Mouse (Mus musculus): ENCODE measurements around the gene Plk5. TPM values are rescaled to one million over a fixed set of nuclear protein-coding genes. Genes with fewer than 3 reads are reported as not detected.

Plk5 gene
- total and polyA plus RNA-seq, 3 experiments = not detected

DNA sequence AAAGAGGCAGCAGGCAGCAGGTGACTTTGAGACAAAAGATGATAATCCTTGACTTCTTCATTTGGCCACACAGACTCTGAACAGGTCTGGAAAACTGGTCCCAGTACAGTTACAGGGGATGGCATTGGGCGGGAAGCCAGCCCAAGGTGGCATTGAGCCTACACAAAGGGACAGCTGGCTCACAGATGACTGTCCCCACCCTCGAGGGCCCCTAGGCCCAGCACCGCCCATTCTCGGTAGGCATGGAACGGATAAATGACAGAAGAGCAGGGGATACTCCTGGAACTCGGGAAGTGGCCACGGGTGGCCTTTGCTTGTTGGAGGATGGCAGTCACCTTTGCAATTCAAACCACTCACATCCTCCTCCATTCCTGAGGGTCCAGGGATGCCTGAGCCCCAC is 29.1 kb downstream of the Plk5 start:
- no peak for DNase-seq (ENCODE audit: extremely low read depth)
- peaks cover 17 to 50% of the 10 kb centered on the region in 2 experiments for H3K36me3 ChIP-seq (replicated peaks in 1 of 2; ENCODE audit: control insufficient read depth in 1 of 2, insufficient read depth in 1 of 2, low read length in 1 of 2)
- H3K4me1 ChIP-seq (ENCODE audit: control insufficient read depth in 1 of 2, insufficient read depth in 2 of 2) = peaks cover 35 to 52% of the 10 kb centered on the region in 2 experiments
- no peak overlapping the region for H3K4me2 ChIP-seq (ENCODE audit: insufficient read depth, low read depth, poor library complexity, severe bottlenecking)
- dilution Hi-C loops (cut with MboI; ENCODE audit: extremely low pct_ligation_motif_present, extremely low pct_unique_long_range_greater_than_20kb, low sequenced_read_pairs) = no loop called here
- no peaks in the 10 kb centered on the region for H3K9me3 ChIP-seq (replicated peaks; ENCODE audit: low read length)
- H3K27ac ChIP-seq (ENCODE audit: insufficient read depth, low read depth) = no peak overlapping the region
- H3K9ac ChIP-seq (ENCODE audit: insufficient read depth, low read depth) = no peak overlapping the region
- in situ Hi-C loops (cut with MboI; ENCODE audit: low pct_ligation_motif_present, low pct_unique_long_range_greater_than_20kb, low sequenced_read_pairs) = loop anchor here (5.0 kb wide), 1 partner anchor 42 kb away; no protein-coding TSS in a partner anchor
- no peak overlapping the region for H3K4me3 ChIP-seq (replicated peaks in 1 of 3; ENCODE audit: low read depth in 2 of 3, low read length in 2 of 3, poor library complexity in 1 of 3)
- no peaks in the 10 kb centered on the region for H3K27me3 ChIP-seq (replicated peaks)
- no peak for TF ChIP-seq UBTF (IDR thresholded peaks at IDR 0.05; ENCODE audit: low read depth, low read length)
- no peak for TF ChIP-seq CHD2 (IDR thresholded peaks at IDR 0.05; ENCODE audit: low read length)
- no peak for TF ChIP-seq CTCF (conservative IDR thresholded peaks at IDR 0.05 in 1 of 2, IDR thresholded peaks at IDR 0.05 in 1 of 2; ENCODE audit: low read depth in 2 of 2, low read length in 2 of 2)
- no peaks in the 10 kb centered on the region for H3K79me2 ChIP-seq (replicated peaks; ENCODE audit: control insufficient read depth, extremely low read depth, insufficient read depth, poor library complexity, severe bottlenecking)

- Histone ChIP-seq H3K79me2 (replicated peaks; ENCODE audit: control insufficient read depth, extremely low read depth, insufficient read depth, poor library complexity, severe bottlenecking) (no peaks in the 10 kb centered on the region), H3K4me2 (ENCODE audit: insufficient read depth, low read depth, poor library complexity, severe bottlenecking) (peak overlapping the region; percentile 35), H3K27me3 (replicated peaks) (no peaks in the 10 kb centered on the region), H3K4me1 (ENCODE audit: control insufficient read depth in 1 of 2, insufficient read depth in 2 of 2) (peaks cover 35 to 52% of the 10 kb centered on the region in 2 experiments), H3K4me3 (replicated peaks in 1 of 3; ENCODE audit: low read depth in 2 of 3, low read length in 2 of 3, poor library complexity in 1 of 3) (peak overlapping the region; percentile 10 to 68 (median 59)), H3K9ac (ENCODE audit: insufficient read depth, low read depth) (peak overlapping the region; percentile 57; the same call in 1 of the 2 replicates), H3K36me3 (replicated peaks in 1 of 2; ENCODE audit: control insufficient read depth in 1 of 2, insufficient read depth in 1 of 2, low read length in 1 of 2) (peaks cover 15 to 52% of the 10 kb centered on the region in 2 experiments), H3K9me3 (replicated peaks; ENCODE audit: low read length) (no peaks in the 10 kb centered on the region), H3K27ac (ENCODE audit: insufficient read depth, low read depth) (no peak overlapping the region)
- no peak for DNase-seq (ENCODE audit: extremely low read depth)
- TF ChIP-seq MYC (IDR thresholded peaks at IDR 0.05; ENCODE audit: low read depth, low read length) = no peak
- no peak for TF ChIP-seq ZNF384 (IDR thresholded peaks at IDR 0.05; ENCODE audit: low read depth, low read length)
- no peak for TF ChIP-seq SIN3A (IDR thresholded peaks at IDR 0.05; ENCODE audit: low read length)
- no peak for TF ChIP-seq BHLHE40 (IDR thresholded peaks at IDR 0.05; ENCODE audit: low read depth, low read length)
- TF ChIP-seq SMC3 (IDR thresholded peaks at IDR 0.05; ENCODE audit: low read depth, low read length) = no peak
- TF ChIP-seq CHD1 (IDR thresholded peaks at IDR 0.05; ENCODE audit: low read depth, low read length) = no peak
- no peak for TF ChIP-seq EP300 (IDR thresholded peaks at IDR 0.05; ENCODE audit: low read length)
- no peak for TF ChIP-seq GABPA (IDR thresholded peaks at IDR 0.05; ENCODE audit: insufficient replicate concordance, low read depth, low read length)
- TF ChIP-seq E2F4 (IDR thresholded peaks at IDR 0.05; ENCODE audit: insufficient replicate concordance, low read depth, low read length) = no peak
- no peak for TF ChIP-seq PAX5 (IDR thresholded peaks at IDR 0.05; ENCODE audit: low read length)
- TF ChIP-seq ZKSCAN1 (IDR thresholded peaks at IDR 0.05; ENCODE audit: borderline replicate concordance, low read depth, low read length) = no peak
- no peak for TF ChIP-seq RAD21 (IDR thresholded peaks at IDR 0.05; ENCODE audit: low read depth, low read length)
- TF ChIP-seq MEF2A (IDR thresholded peaks at IDR 0.05; ENCODE audit: borderline replicate concordance, low read depth, low read length) = no peak
- no peak for TF ChIP-seq NRF1 (IDR thresholded peaks at IDR 0.05; ENCODE audit: low read depth, low read length)
- TF ChIP-seq ZMIZ1 (IDR thresholded peaks at IDR 0.05; ENCODE audit: low read depth, low read length) = no peak
- TF ChIP-seq IRF4 (IDR thresholded peaks at IDR 0.05; ENCODE audit: low read depth, low read length) = no peak
- TF ChIP-seq NELFE (IDR thresholded peaks at IDR 0.05; ENCODE audit: low read depth, low read length) = no peak
- TF ChIP-seq MAZ (IDR thresholded peaks at IDR 0.05; ENCODE audit: low read depth, low read length) = no peak
- dilution Hi-C loops (cut with MboI; ENCODE audit: extremely low pct_ligation_motif_present, extremely low pct_unique_long_range_greater_than_20kb, low sequenced_read_pairs) = no loop called here
- in situ Hi-C loops (cut with MboI; ENCODE audit: low pct_ligation_motif_present, low pct_unique_long_range_greater_than_20kb, low sequenced_read_pairs) = loop anchor here (5.0 kb wide), 1 partner anchor 41 kb away; no protein-coding TSS in a partner anchor
These were observed 29.8 kb downstream of the Plk5 start for GRCm38 (mm10) chr10:80385811-80386734.

Data from CH12.LX (cell line).